Mouse (Mus musculus) gastrocnemius, adult 2 months (tissue): Measurements from ENCODE around the gene Zfp280b. TPM values are rescaled to one million over a fixed set of nuclear protein-coding genes. Genes with fewer than 3 reads are reported as not detected.
"Not testable (repeated sequence)": the region's sequence is repeated elsewhere in the genome, so short reads cannot be mapped to it uniquely, and the experiment has no call there.

Experiments
- DNase-seq: peaks from one replicate; pipeline ENCODE4 v3.0.0; 2022
- H3K27ac ChIP-seq: fragments of 200-600 bp; 2 replicates; pipeline ENCODE4 v1.8.1; 2022; ENCODE audit warnings: mild to moderate bottlenecking
- H3K4me3 ChIP-seq: fragments of 200-600 bp; 2 replicates; pipeline ENCODE4 v1.8.1; 2022; ENCODE audit warnings: mild to moderate bottlenecking, moderate library complexity
- CTCF ChIP-seq: fragments of 200-600 bp; IDR thresholded peaks from 2 replicates; pipeline ENCODE4 v1.8.1; 2022; ENCODE audit warnings: antibody characterized with exemption, mild to moderate bottlenecking, moderate library complexity
- intact Hi-C: fragments of 180-260 bp; cut with DNase I; formaldehyde crosslinking; loops from one replicate; pipeline ENCODE4 v1.15.1; 2025
- long read RNA-seq, 2 experiments: library from polyadenylated mRNA; stranded (forward); transcript quantifications; one replicate each; pipeline ENCODE4 v2.0.0; 2021
- total RNA-seq, 2 experiments: library from RNA; stranded (reverse); gene quantifications; 2 replicates each; pipeline ENCODE4 v1.2.3; 2021

Gene Zfp280b
- 10 to 100 TPM in 1 of 2 experiments, 1 to 10 TPM in 1; 9.5 to 10.3 TPM for total RNA-seq
- long read RNA-seq, experiment 1, full-length matches to known transcripts: 10 of 17 reads
- long read RNA-seq, experiment 1, partial matches to known transcripts: 0 of 17 reads
- long read RNA-seq, experiment 1, other reads (novel, unspliced or antisense): 7 of 17 reads
- long read RNA-seq, experiment 2, full-length matches to known transcripts: 5 of 8 reads
- long read RNA-seq, experiment 2, partial matches to known transcripts: 0 of 8 reads
- long read RNA-seq, experiment 2, other reads (novel, unspliced or antisense): 3 of 8 reads

DNA sequence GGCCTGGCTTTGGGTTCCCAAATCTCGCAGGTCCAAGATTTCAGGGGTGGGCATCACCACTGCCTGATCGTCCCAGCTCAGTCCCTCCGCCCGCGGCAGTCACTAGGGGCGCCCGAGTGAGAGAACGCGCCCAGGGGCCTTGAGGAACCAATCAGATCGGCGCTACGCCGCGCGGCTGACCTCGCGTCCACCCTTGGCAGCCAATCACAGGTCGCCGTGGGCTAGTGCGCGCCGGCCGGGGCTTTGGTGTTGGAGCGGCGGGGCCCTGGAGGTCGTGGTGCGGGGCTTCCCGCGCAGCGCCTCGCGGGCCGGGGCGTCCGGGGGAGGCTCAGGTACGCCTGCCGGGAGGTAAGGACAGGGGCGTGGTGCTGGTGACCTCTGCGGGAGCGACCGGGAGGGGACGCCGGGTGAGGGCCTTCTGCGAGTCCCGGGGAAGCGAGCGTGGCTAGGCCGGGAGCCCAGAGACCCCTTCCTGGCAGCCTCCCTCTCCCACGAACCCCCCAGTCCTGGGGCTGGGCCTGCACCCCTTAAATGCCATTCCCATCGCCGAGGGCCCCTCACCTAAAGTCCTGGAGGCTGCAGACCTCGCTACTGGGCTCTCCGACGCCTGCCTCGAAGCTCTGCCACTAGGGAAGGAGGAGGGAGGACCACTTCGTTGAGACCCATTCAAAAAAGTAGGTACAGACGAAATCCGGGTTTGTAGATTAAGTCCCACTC is at the start of gene Zfp280b:
TSS of gene Zfp280b (plus strand) at position 249 of the 717 bp plus-strand sequence.
- H3K27ac ChIP-seq: peak within 1 kb of the TSS; percentile 92
- TF ChIP-seq CTCF: peak; percentile 79
- peak; percentile 97 for DNase-seq
- peak within 1 kb of the TSS; percentile 91 for H3K4me3 ChIP-seq
- intact Hi-C loops: no loop called here

DNA sequence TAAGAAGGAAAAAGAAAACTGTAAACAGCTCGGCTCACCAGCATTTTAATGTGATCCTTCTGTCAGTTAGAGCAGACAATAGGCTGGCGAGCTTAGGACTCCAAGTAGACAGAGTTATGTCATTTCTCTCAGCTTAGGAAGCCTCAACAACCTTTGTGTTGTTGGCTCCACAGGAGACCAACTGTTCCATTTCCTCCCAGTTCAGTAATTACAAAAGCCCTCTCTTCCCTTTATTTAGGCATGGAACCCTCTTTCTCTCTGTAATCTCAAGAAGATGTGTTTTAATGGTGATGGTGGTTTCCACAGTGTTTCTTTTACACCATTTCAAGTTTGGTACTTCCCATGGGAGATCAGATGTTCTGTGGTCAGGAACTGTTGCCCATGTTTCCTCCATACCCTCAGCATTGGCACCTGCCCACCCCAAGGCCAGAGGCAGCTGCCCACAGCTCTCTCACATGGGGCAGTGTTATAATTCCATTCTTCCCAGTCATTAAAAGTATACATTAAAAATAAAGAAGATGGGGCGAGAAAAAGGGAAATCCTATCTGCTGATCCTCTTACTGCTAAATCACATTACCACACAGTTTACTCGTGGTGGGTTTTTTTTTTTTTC is 41.9 kb upstream of the Zfp280b start:
- DNase-seq: no peak
- TF ChIP-seq CTCF: no peak
- Histone ChIP-seq H3K4me3 (no peak overlapping the region), H3K27ac (no peak overlapping the region)
- intact Hi-C loops: loop anchor here (10.0 kb wide), 1 partner anchor 124 kb away; the partner anchor contains the start of gene Slc5a4b

DNA sequence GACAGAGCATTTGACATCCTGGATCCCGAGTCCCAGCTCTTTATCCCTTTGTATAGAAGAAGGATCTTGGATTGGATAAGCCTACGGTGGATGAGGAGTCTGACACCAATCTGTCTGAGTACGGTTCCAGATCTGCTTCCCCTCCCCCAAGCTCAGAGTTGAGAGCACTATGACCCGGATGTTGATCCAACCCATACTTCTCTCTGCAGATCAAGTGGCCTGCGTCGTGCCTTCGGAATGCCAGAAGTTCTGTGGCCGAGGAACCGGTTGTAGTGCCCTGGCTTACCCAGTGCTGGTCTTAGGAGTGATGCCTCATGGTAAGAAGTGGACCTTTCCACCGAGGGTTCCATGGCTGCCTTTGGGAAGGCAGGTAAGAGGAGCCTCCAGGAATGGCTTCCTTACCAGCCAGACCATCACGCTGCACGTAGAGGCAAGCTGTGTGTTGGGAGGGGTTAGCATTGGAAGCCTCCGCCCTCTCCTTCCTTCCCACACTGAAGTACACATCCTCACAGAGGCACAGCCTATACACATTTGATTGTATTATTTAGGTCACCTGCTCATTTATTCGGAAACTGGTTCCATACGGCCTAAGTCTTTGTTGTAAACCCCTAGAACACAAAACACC is 38.7 kb upstream of the Zfp280b start:
- intact Hi-C loops: loop anchor here (10.0 kb wide), 1 partner anchor 121 kb away; the partner anchor contains the start of gene Slc5a4b

DNA sequence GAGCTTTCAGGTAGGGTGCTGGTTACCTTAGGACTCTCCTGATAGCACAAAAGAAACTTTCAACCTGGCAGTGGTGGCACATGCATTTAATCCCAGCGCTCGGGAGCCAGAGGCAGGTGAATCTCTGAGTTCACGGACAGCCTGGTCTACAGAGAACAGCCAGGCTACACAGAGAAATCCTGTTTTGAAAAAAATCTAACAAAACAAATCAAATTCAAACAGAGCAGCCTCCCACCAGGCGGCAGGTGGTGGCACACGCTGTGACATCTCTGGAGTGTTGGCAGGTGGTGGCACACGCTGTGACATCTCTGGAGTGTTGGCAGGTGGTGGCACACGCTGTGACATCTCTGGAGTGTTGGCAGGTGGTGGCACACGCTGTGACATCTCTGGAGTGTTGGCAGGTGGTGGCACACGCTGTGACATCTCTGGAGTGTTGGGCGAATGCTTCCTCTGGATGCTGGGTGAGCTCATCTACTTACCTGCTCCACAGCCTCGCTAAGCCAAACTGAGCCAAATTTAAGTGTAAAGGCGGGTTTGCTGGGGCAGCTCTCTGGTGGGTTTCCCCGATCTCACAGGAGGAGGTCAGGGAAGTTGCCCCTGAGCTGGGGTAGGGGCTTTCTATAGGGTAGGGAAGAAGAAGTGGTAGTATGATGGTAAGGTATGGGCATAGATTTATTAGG is 37.8 kb upstream of the Zfp280b start:
- intact Hi-C loops: loop anchor here (10.0 kb wide), 1 partner anchor 120 kb away; the partner anchor contains the start of gene Slc5a4b
- DNase-seq, H3K27ac ChIP-seq, H3K4me3 ChIP-seq: not testable (repeated sequence)

More for the DNA sequence above, 38.7 kb upstream of the Zfp280b start:
- Histone ChIP-seq H3K27ac (no peak overlapping the region), H3K4me3 (no peak overlapping the region)
- no peak for DNase-seq
- TF ChIP-seq CTCF: no peak

DNA sequence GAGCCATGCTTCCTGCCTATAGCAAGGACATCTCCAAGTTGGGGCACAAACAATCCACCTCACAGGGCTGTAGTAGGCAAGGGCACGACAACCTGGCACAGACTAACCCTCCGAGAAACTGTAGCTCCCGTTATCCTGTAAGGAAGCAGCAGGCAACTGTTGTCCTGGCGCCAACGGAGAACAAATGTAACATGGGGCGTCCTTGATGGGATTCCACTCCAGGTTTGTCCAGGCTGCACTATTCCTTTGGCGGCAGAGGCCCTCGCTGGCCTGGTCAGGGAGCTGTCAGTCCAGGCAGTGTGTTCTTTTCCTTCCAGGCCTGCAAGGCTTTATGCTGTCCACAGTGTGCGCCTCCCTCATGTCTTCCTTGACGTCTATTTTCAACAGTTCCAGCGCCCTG is 37.0 kb upstream of the Zfp280b start:
- Histone ChIP-seq H3K27ac (no peak overlapping the region), H3K4me3 (no peak overlapping the region)
- no peak for TF ChIP-seq CTCF
- intact Hi-C loops: loop anchor here (10.0 kb wide), 1 partner anchor 119 kb away; the partner anchor contains the start of gene Slc5a4b
- DNase-seq: no peak

DNA sequence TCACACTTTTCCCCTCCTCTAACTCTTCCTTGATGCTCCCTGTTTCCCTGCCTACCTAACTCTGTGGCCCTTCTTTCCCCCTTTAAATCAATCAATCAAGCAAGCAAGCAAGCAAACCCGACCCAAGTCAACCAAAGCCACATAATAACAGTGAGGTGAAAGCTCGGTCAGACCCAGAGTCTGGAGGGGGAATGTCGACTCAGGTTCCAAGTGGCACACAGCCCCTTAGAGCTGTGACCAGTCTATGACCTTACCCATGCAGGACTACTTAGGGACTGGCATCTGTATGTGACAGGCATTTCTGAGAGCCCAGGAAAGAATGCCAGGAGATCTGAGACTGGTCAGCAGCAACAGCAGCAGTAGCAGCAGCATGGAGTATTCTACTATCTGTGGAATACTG is 36.1 kb upstream of the Zfp280b start:
- H3K4me3 ChIP-seq: no peak overlapping the region
- no peak for TF ChIP-seq CTCF
- no peak overlapping the region for H3K27ac ChIP-seq
- intact Hi-C loops: loop anchor here (10.0 kb wide), 1 partner anchor 118 kb away; the partner anchor contains the start of gene Slc5a4b
- no peak for DNase-seq

DNA sequence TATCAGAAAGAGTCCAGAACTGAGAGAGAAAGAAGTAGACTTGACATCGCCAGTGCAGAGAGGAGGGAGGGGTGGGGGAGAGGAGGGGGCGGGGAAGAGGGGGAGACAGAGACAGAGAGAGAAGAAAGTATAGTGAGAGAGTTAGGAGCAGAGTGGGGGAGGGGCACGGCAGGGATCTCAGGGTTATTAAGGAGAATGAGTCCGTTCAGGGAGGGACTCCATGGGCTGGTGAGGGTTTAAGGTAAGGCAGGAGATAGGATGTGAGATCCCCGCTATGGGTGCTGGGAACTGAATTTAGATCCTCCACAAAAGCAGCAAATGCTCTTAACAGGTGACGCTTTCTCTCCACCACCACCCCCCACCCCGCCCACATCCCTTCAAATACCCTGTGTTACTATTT is 31.3 kb upstream of the Zfp280b start:
- no peak for TF ChIP-seq CTCF
- intact Hi-C loops: no loop called here
- DNase-seq: no peak
- H3K27ac ChIP-seq: no peak overlapping the region
- no peak overlapping the region for H3K4me3 ChIP-seq

DNA sequence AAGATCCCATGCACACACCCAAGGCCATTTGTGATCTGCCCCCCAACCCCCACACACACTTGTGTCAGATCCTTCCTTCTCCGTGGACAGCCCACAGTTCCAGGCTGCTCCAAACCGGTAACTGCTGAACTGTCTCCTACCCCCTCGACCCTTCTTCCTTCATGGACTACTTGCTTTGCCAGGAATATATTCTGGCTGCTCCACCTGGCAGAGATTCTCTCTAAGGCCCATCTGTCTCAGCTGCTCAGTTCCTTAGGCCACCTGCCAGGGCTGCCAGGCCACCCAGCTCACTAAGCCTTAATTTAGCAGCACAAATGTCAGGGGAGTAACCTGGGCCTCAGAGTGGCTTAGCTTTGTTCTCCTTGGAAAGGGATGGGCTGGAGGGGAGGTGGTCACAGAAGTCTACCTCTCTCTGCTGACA is 30.3 kb upstream of the Zfp280b start:
- H3K27ac ChIP-seq: peak overlapping the region; percentile 63
- DNase-seq: peak; percentile 89
- intact Hi-C loops: no loop called here
- TF ChIP-seq CTCF: no peak
- H3K4me3 ChIP-seq: peak overlapping the region; percentile 13; the same call in 1 of the 2 replicates

DNA sequence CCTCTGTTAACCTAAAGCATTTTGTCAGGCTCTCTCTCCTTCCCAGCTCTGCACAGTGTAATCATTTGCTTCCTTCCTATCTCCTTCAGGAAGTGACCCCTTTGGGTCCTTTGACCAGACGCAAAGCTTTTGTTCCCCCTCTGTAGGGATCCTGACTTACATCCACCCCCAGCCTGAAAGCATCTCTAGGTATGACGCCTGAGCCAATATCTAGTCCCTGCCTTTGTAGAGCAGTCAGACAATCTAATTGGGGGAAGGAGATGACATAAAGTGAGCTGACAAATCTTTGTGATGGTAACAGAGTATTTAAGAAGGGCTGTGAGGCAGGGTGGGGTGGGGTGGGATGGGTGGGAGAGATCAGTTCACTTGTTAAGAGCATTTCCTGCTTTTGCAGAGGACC is 29.8 kb upstream of the Zfp280b start:
- intact Hi-C loops: no loop called here
- Histone ChIP-seq H3K27ac (peak overlapping the region; percentile 63), H3K4me3 (0 out of 2 replicates have a peak overlapping the region, but pooled peaks have one; percentile 11)
- no peak for DNase-seq
- no peak for TF ChIP-seq CTCF

DNA sequence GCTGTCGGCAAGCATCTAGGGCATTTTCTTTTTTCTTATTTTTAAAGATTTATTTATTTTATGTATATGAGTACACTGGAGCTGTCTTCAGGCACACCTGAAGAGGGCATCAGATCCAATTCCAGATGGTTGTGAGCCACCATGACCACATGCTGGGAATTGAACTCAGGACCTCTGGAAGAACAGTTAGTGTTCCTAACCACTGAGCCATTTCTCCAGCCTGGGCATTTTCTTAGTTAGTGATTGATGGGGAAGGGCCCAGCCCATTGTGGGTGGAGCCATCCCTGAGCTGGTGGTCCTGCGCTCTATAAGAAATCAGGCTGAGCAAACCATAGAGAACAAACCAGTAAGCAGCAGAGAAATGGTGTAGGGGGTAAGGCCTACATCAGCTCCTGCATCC is 29.2 kb upstream of the Zfp280b start:
- no peak for DNase-seq
- intact Hi-C loops: no loop called here
- H3K27ac ChIP-seq: no peak overlapping the region
- no peak overlapping the region for H3K4me3 ChIP-seq
- no peak for TF ChIP-seq CTCF

DNA sequence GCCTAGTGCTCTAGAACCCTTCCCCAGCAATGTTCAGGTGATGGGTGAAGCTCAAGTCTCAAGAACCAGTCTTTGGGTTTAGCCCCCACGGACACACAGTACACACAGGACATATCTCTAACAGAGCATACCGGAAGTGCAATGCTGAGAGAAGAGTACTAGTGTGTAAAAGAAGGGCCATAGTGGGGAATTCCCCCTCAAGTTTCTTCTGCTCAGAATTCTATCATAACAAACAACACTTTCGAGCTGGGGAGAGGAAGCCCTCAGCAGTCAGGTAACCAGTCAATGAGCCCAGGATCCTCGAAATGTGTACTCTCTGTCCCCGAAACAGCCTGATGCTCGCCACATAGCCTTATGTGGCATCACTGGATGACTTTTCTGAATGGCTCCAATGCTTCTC is 26.1 kb upstream of the Zfp280b start:
- Histone ChIP-seq H3K4me3 (no peak overlapping the region), H3K27ac (no peak overlapping the region)
- no peak for TF ChIP-seq CTCF
- DNase-seq: no peak
- intact Hi-C loops: no loop called here

DNA sequence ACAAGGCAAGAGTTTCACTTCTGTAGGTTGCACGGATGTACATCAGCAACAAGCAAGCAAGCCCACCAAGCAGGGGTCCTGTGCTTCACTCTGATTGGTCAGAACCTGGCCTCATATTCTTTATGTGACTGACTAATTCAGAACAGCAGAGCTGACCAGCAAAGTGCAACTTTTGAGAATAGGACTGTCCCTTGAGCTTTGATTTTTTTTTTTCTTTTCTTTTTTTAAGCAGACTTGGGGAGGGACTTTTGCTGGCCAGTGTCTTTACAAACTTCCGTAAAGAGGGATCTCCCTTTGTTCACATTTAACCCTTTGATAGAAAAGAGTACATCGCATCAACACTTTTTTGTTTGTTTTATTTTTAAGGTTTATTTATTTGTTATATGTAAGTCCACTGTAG is 22.6 kb upstream of the Zfp280b start:
- intact Hi-C loops: no loop called here
- no peak for DNase-seq
- TF ChIP-seq CTCF: no peak

More for the DNA sequence above, 22.6 kb upstream of the Zfp280b start:
- H3K27ac ChIP-seq: no peak overlapping the region
- H3K4me3 ChIP-seq: no peak overlapping the region
